Mouse (Mus musculus) E14TG2a.4 (cell line): ENCODE results near the gene Mafb.

Experiments
- CTCF ChIP-seq: conservative IDR thresholded peaks from 2 replicates; pipeline ENCODE4 v1.5.1; 2014; ENCODE audit warnings: low read length
- NANOG ChIP-seq: IDR thresholded peaks from 2 replicates; pipeline ENCODE4 v1.6.1; 2014; ENCODE audit warnings: borderline replicate concordance, low read length, mixed read lengths
- POU5F1 ChIP-seq: IDR thresholded peaks from 2 replicates; pipeline ENCODE4 v1.6.1; 2014; ENCODE audit warnings: low read length, borderline replicate concordance

- TF ChIP-seq CTCF: no peak
- TF ChIP-seq NANOG: no peak
- TF ChIP-seq POU5F1: no peak
Measured at GRCm38 (mm10) chr2:160413055-160413454, 46.2 kb upstream of the Mafb start.
